Mouse (Mus musculus): ENCODE measurements around the gene Calr4. TPM values are rescaled to one million over a fixed set of nuclear protein-coding genes. Genes with fewer than 3 reads are reported as not detected.
A peak's percentile ranks its signal among the peaks of the same experiment; 100 is the strongest.

Calr4 gene
- polyA plus RNA-seq, 1 experiment from 2014 or later, result 0.24 TPM

GRCm38 (mm10) chr4:109241934-109242333, 7.6 kb downstream of the Calr4 start:
- Histone ChIP-seq H3K4me1 (ENCODE audit: control insufficient read depth, insufficient read depth, low read length) (peaks cover 7% of the 10 kb centered on the region; the same call in 1 of the 2 replicates), H3K27me3 (replicated peaks; ENCODE audit: control insufficient read depth, insufficient read depth, low read length) (no peaks in the 10 kb centered on the region), H3K27ac (replicated peaks; ENCODE audit: low read depth, low read length) (peak overlapping the region; percentile 16), H3K9me3 (ENCODE audit: control insufficient read depth, low read length) (no peaks in the 10 kb centered on the region), H3K9ac (ENCODE audit: low read depth, low read length) (no peak overlapping the region), H3K4me2 (ENCODE audit: low read depth, low read length) (no peak overlapping the region), H3K36me3 (ENCODE audit: control insufficient read depth, insufficient read depth, low read length) (no peaks in the 10 kb centered on the region), H3K4me3 (ENCODE audit: low read depth, low read length) (no peak overlapping the region)
- WGBS, result 35% methylated on average over 4 of the region's 4 CpGs
- ATAC-seq (ENCODE audit: low read depth) (peak; percentile 60; the same call in 1 of the 2 replicates), DNase-seq (ENCODE audit: low spot score) (peak; percentile 84)

GRCm38 (mm10) chr4:109244506-109244905, 10.2 kb downstream of the Calr4 start:
- no peaks in the 10 kb centered on the region for H3K36me3 ChIP-seq (ENCODE audit: control insufficient read depth, insufficient read depth, low read length)
- no peaks in the 10 kb centered on the region for H3K9me3 ChIP-seq (ENCODE audit: control insufficient read depth, low read length)
- ATAC-seq (ENCODE audit: low read depth), result no peak
- H3K4me1 ChIP-seq (ENCODE audit: control insufficient read depth, insufficient read depth, low read length), result peaks cover 7% of the 10 kb centered on the region; the same call in 1 of the 2 replicates
- no peak for DNase-seq (ENCODE audit: low spot score)
- H3K4me2 ChIP-seq (ENCODE audit: low read depth, low read length), result no peak overlapping the region
- no peak overlapping the region for H3K9ac ChIP-seq (ENCODE audit: low read depth, low read length)
- no peaks in the 10 kb centered on the region for H3K27me3 ChIP-seq (replicated peaks; ENCODE audit: control insufficient read depth, insufficient read depth, low read length)
- no peak overlapping the region for H3K27ac ChIP-seq (replicated peaks; ENCODE audit: low read depth, low read length)
- WGBS, result 72% methylated on average over 7 of the region's 7 CpGs
- no peak overlapping the region for H3K4me3 ChIP-seq (ENCODE audit: low read depth, low read length)

- DNase-seq (ENCODE audit: low spot score) (no peak), ATAC-seq (ENCODE audit: low read depth) (no peak)
- H3K9ac ChIP-seq (ENCODE audit: low read depth, low read length), result no peak overlapping the region
- WGBS, result 78% methylated on average over 6 of the region's 6 CpGs
- no peak overlapping the region for H3K4me2 ChIP-seq (ENCODE audit: low read depth, low read length)
- H3K9me3 ChIP-seq (ENCODE audit: control insufficient read depth, low read length), result no peaks in the 10 kb centered on the region
- peaks cover 7% of the 10 kb centered on the region; the same call in 1 of the 2 replicates for H3K4me1 ChIP-seq (ENCODE audit: control insufficient read depth, insufficient read depth, low read length)
- H3K27me3 ChIP-seq (replicated peaks; ENCODE audit: control insufficient read depth, insufficient read depth, low read length), result no peaks in the 10 kb centered on the region
- H3K4me3 ChIP-seq (ENCODE audit: low read depth, low read length), result no peak overlapping the region
- H3K27ac ChIP-seq (replicated peaks; ENCODE audit: low read depth, low read length), result no peak overlapping the region
- no peaks in the 10 kb centered on the region for H3K36me3 ChIP-seq (ENCODE audit: control insufficient read depth, insufficient read depth, low read length)
These were observed 10.8 kb downstream of the Calr4 start for GRCm38 (mm10) chr4:109245016-109245620.

- no peaks in the 10 kb centered on the region for H3K36me3 ChIP-seq (ENCODE audit: control insufficient read depth, insufficient read depth, low read length)
- 41% methylated on average over 3 of the region's 3 CpGs for WGBS
- no peak overlapping the region for H3K27ac ChIP-seq (replicated peaks; ENCODE audit: low read depth, low read length)
- no peak overlapping the region for H3K9ac ChIP-seq (ENCODE audit: low read depth, low read length)
- H3K27me3 ChIP-seq (replicated peaks; ENCODE audit: control insufficient read depth, insufficient read depth, low read length), result no peaks in the 10 kb centered on the region
- no peak overlapping the region for H3K4me3 ChIP-seq (ENCODE audit: low read depth, low read length)
- H3K9me3 ChIP-seq (ENCODE audit: control insufficient read depth, low read length), result no peaks in the 10 kb centered on the region
- no peak overlapping the region for H3K4me2 ChIP-seq (ENCODE audit: low read depth, low read length)
- no peaks in the 10 kb centered on the region; the same call in 1 of the 2 replicates for H3K4me1 ChIP-seq (ENCODE audit: control insufficient read depth, insufficient read depth, low read length)
- no peak for DNase-seq (ENCODE audit: low spot score)
- ATAC-seq (ENCODE audit: low read depth), result no peak
These were observed 17.3 kb downstream of the Calr4 start for GRCm38 (mm10) chr4:109251605-109252004.

- H3K36me3 ChIP-seq (ENCODE audit: control insufficient read depth, insufficient read depth, low read length), result no peaks in the 10 kb centered on the region
- H3K27ac ChIP-seq (replicated peaks; ENCODE audit: low read depth, low read length), result no peak overlapping the region
- no peaks in the 10 kb centered on the region; the same call in 1 of the 2 replicates for H3K4me1 ChIP-seq (ENCODE audit: control insufficient read depth, insufficient read depth, low read length)
- no peaks in the 10 kb centered on the region for H3K9me3 ChIP-seq (ENCODE audit: control insufficient read depth, low read length)
- no peak overlapping the region for H3K4me3 ChIP-seq (ENCODE audit: low read depth, low read length)
- H3K27me3 ChIP-seq (replicated peaks; ENCODE audit: control insufficient read depth, insufficient read depth, low read length), result no peaks in the 10 kb centered on the region
- DNase-seq (ENCODE audit: low spot score) (no peak), ATAC-seq (ENCODE audit: low read depth) (no peak)
- no peak overlapping the region for H3K9ac ChIP-seq (ENCODE audit: low read depth, low read length)
- H3K4me2 ChIP-seq (ENCODE audit: low read depth, low read length), result no peak overlapping the region
- 76% methylated on average over 4 of the region's 4 CpGs for WGBS
These were observed 17.9 kb downstream of the Calr4 start for GRCm38 (mm10) chr4:109252199-109252598.

- WGBS, result 68% methylated on average over 11 of the region's 11 CpGs
- DNase-seq (ENCODE audit: low spot score) (no peak), ATAC-seq (ENCODE audit: low read depth) (no peak)
- Histone ChIP-seq H3K4me3 (ENCODE audit: low read depth, low read length) (no peak overlapping the region), H3K9me3 (ENCODE audit: control insufficient read depth, low read length) (no peaks in the 10 kb centered on the region), H3K4me2 (ENCODE audit: low read depth, low read length) (no peak overlapping the region), H3K4me1 (ENCODE audit: control insufficient read depth, insufficient read depth, low read length) (no peaks in the 10 kb centered on the region; the same call in 1 of the 2 replicates), H3K36me3 (ENCODE audit: control insufficient read depth, insufficient read depth, low read length) (no peaks in the 10 kb centered on the region), H3K27me3 (replicated peaks; ENCODE audit: control insufficient read depth, insufficient read depth, low read length) (no peaks in the 10 kb centered on the region), H3K27ac (replicated peaks; ENCODE audit: low read depth, low read length) (no peak overlapping the region), H3K9ac (ENCODE audit: low read depth, low read length) (no peak overlapping the region)
These were observed 19.4 kb downstream of the Calr4 start for GRCm38 (mm10) chr4:109253664-109254151.

GRCm38 (mm10) chr4:109254511-109254910, 20.2 kb downstream of the Calr4 start:
- Histone ChIP-seq H3K36me3 (ENCODE audit: control insufficient read depth, insufficient read depth, low read length) (no peaks in the 10 kb centered on the region), H3K4me1 (ENCODE audit: control insufficient read depth, insufficient read depth, low read length) (no peaks in the 10 kb centered on the region; the same call in 1 of the 2 replicates), H3K4me3 (ENCODE audit: low read depth, low read length) (no peak overlapping the region), H3K27me3 (replicated peaks; ENCODE audit: control insufficient read depth, insufficient read depth, low read length) (no peaks in the 10 kb centered on the region), H3K9ac (ENCODE audit: low read depth, low read length) (no peak overlapping the region), H3K27ac (replicated peaks; ENCODE audit: low read depth, low read length) (no peak overlapping the region), H3K9me3 (ENCODE audit: control insufficient read depth, low read length) (no peaks in the 10 kb centered on the region), H3K4me2 (ENCODE audit: low read depth, low read length) (no peak overlapping the region)
- DNase-seq (ENCODE audit: low spot score) (no peak), ATAC-seq (ENCODE audit: low read depth) (no peak)
- WGBS, result 87% methylated on average over 5 of the region's 5 CpGs

- no peak overlapping the region for H3K9ac ChIP-seq (ENCODE audit: low read depth, low read length)
- DNase-seq (ENCODE audit: low spot score) (no peak), ATAC-seq (ENCODE audit: low read depth) (no peak)
- no peaks in the 10 kb centered on the region; the same call in 1 of the 2 replicates for H3K4me1 ChIP-seq (ENCODE audit: control insufficient read depth, insufficient read depth, low read length)
- no peak overlapping the region for H3K27ac ChIP-seq (replicated peaks; ENCODE audit: low read depth, low read length)
- H3K27me3 ChIP-seq (replicated peaks; ENCODE audit: control insufficient read depth, insufficient read depth, low read length), result no peaks in the 10 kb centered on the region
- 65% methylated on average over 2 of the region's 2 CpGs for WGBS
- H3K36me3 ChIP-seq (ENCODE audit: control insufficient read depth, insufficient read depth, low read length), result no peaks in the 10 kb centered on the region
- no peak overlapping the region for H3K4me3 ChIP-seq (ENCODE audit: low read depth, low read length)
- no peak overlapping the region for H3K4me2 ChIP-seq (ENCODE audit: low read depth, low read length)
- H3K9me3 ChIP-seq (ENCODE audit: control insufficient read depth, low read length), result no peaks in the 10 kb centered on the region
These were observed 21.0 kb downstream of the Calr4 start for GRCm38 (mm10) chr4:109255321-109255720.

Measured in embryonic facial prominence, embryonic 14.5 days (tissue).